18 mouse cellular contexts compared by ENCODE assay signal in genomic region chr8:107030058-107030457, GRCm38 (mm10). TPM values are rescaled to one million over a fixed set of nuclear protein-coding genes. Genes with fewer than 3 reads are reported as not detected.
DNase-seq lines count a peak whose midpoint lies in the region; ATAC-seq and TF ChIP-seq lines count a peak whose summit lies in the region.
"Had no signal": no experiment of that assay in that cellular context is flagged by ENCODE, and none has a peak within 500 bp of the region (broad histone marks: within the 10 kb centered on the region; RNA-seq: fewer than 3 reads in every experiment).

No protein-coding gene starts in this region.

- no peak for ATAC-seq in liver, embryonic 13.5 days (ENCODE audit: low read depth)
- ATAC-seq in liver, embryonic 11.5 days (replicated peaks; ENCODE audit: low FRiP score), result no peak
- no peak for ATAC-seq in G1E (ENCODE audit: extremely low read depth, insufficient number of reproducible peaks, low FRiP score, poor library complexity, severe bottlenecking)
- ATAC-seq in hematopoietic stem cell, adult 5-6 weeks (replicated peaks in 1 of 2; ENCODE audit: insufficient read depth in 1 of 2, low FRiP score in 2 of 2, low TSS enrichment in 1 of 2, low read depth in 1 of 2, poor library complexity in 2 of 2, severe bottlenecking in 2 of 2), result peak; percentile 54 to 81
- ATAC-seq in neutrophil, adult 5-6 weeks (ENCODE audit: extremely low read depth, insufficient number of reproducible peaks, low FRiP score, poor library complexity, severe bottlenecking), result peak; percentile 28; the same call in 1 of the 2 replicates

- no peak for TF ChIP-seq CTCF in G1E (IDR thresholded peaks at IDR 0.05; ENCODE audit: low read depth, low read length)

- H3K27ac ChIP-seq in liver, embryonic 13.5 days, result peak overlapping the region; percentile 60
- no peak overlapping the region for H3K27ac ChIP-seq in liver, embryonic 11.5 days (ENCODE audit: low read depth, low read length)
- H3K27ac ChIP-seq: midbrain, embryonic 13.5 days; neural tube, embryonic 12.5 days had no signal

- H3K4me1 ChIP-seq in liver, embryonic 13.5 days (replicated peaks), result peaks cover 50% of the 10 kb centered on the region
- H3K4me1 ChIP-seq in liver, embryonic 11.5 days (replicated peaks; ENCODE audit: control insufficient read depth, insufficient read depth, low read length), result peaks cover 27% of the 10 kb centered on the region
- peaks cover 40% of the 10 kb centered on the region for H3K4me1 ChIP-seq in G1E (ENCODE audit: insufficient read depth, low read depth, low read length)

- no peak overlapping the region for H3K4me2 ChIP-seq in liver, embryonic 13.5 days
- H3K4me2 ChIP-seq in liver, embryonic 11.5 days, result no peak overlapping the region

- no peak overlapping the region for H3K9ac ChIP-seq in liver, embryonic 13.5 days
- no peak overlapping the region for H3K9ac ChIP-seq in liver, embryonic 11.5 days (ENCODE audit: low read depth, low read length)
- H3K9ac ChIP-seq: midbrain, embryonic 13.5 days; neural tube, embryonic 12.5 days had no signal

- no peaks in the 10 kb centered on the region for H3K27me3 ChIP-seq in liver, embryonic 13.5 days
- H3K27me3 ChIP-seq in liver, embryonic 11.5 days (replicated peaks; ENCODE audit: control insufficient read depth, insufficient read depth, low read length), result no peaks in the 10 kb centered on the region
- H3K27me3 ChIP-seq in G1E (ENCODE audit: insufficient read depth, low read length), result peaks cover 7% of the 10 kb centered on the region
- H3K27me3 ChIP-seq: midbrain, embryonic 13.5 days; neural tube, embryonic 12.5 days had no signal

- no peak for DNase-seq in liver, embryonic 13.5 days
- no peak for DNase-seq in liver, embryonic 11.5 days (ENCODE audit: low spot score)
- no peak for DNase-seq in G1E (ENCODE audit: low spot score)
- no peak for DNase-seq in cerebellum, postnatal 25 days
- DNase-seq in left cerebral cortex, adult 8-10 months (ENCODE audit: low spot score in 2 of 2), result no peak
- DNase-seq: adrenal gland, adult 8-10 months; heart, adult 11 months; kidney, postnatal 14 days; left cerebral cortex, postnatal 4 days; retina, postnatal 1 day had no signal

- H3K36me3 ChIP-seq in liver, embryonic 13.5 days, result no peaks in the 10 kb centered on the region
- H3K36me3 ChIP-seq in liver, embryonic 11.5 days (ENCODE audit: control insufficient read depth, insufficient read depth, low read length), result no peaks in the 10 kb centered on the region
- H3K36me3 ChIP-seq in G1E (replicated peaks), result peaks cover 19% of the 10 kb centered on the region
- H3K36me3 ChIP-seq: midbrain, embryonic 13.5 days; neural tube, embryonic 12.5 days had no signal

- no peaks in the 10 kb centered on the region for H3K9me3 ChIP-seq in liver, embryonic 13.5 days (replicated peaks)
- no peaks in the 10 kb centered on the region for H3K9me3 ChIP-seq in liver, embryonic 11.5 days (ENCODE audit: control insufficient read depth, low read length)
- no peaks in the 10 kb centered on the region for H3K9me3 ChIP-seq in G1E (replicated peaks)
- H3K9me3 ChIP-seq: midbrain, embryonic 13.5 days; neural tube, embryonic 12.5 days had no signal

- 46% methylated on average over 5 of the region's 5 CpGs for WGBS in liver, embryonic 13.5 days (ENCODE audit: insufficient replicate concordance)
- WGBS in liver, embryonic 11.5 days, result 57% methylated on average over 5 of the region's 5 CpGs

- no peak overlapping the region for H3K4me3 ChIP-seq in liver, embryonic 13.5 days (replicated peaks)
- no peak overlapping the region for H3K4me3 ChIP-seq in liver, embryonic 11.5 days (ENCODE audit: low read depth, low read length)
- peak overlapping the region; percentile 36; the same call in 1 of the 2 replicates for H3K4me3 ChIP-seq in G1E (ENCODE audit: low read depth, low read length)
- H3K4me3 ChIP-seq: neural tube, embryonic 12.5 days had no signal

RNA-seq across cellular contexts. Expression of gene Vps4a, which starts 1.0 kb away (rescaled TPM):
- 26.8 and 29.5 TPM in 2 replicates for polyA plus RNA-seq in liver, embryonic 13.5 days (2015; fragmentation: Nextera tagmentation; extraction: Ambion mirVana)
- 49.8 and 52.4 TPM in 2 replicates for polyA plus RNA-seq in liver, embryonic 11.5 days (2014; fragmentation: Nextera tagmentation; extraction: Ambion mirVana)
- total RNA-seq in G1E (2014; fragmentation: Nextera tagmentation) (27.3 and 28.6 TPM in 2 replicates), G1E (2017) (51.1 and 51.2 TPM in 2 replicates)
- 22.0 and 24.8 TPM in 2 replicates for polyA plus RNA-seq in G1E (2012)
- total RNA-seq in hematopoietic stem cell, adult 5-6 weeks (2017), result 40.3 and 47.9 TPM in 2 replicates
- 39.0 and 42.0 TPM in 2 replicates for total RNA-seq in neutrophil, adult 5-6 weeks (2017)
- 100 to 1,000 TPM; 115 to 126 (median 119) TPM for total RNA-seq in left cerebral cortex, adult 8-10 months (2022)

RNA-seq across cellular contexts. Expression of gene Pdf, which starts 18.4 kb away (rescaled TPM):
- 26.1 and 26.4 TPM in 2 replicates for polyA plus RNA-seq in liver, embryonic 13.5 days (2015; fragmentation: Nextera tagmentation; extraction: Ambion mirVana)
- polyA plus RNA-seq in liver, embryonic 11.5 days (2014; fragmentation: Nextera tagmentation; extraction: Ambion mirVana), result 44.9 and 45.5 TPM in 2 replicates
- total RNA-seq in G1E (2014; fragmentation: Nextera tagmentation), result 16.6 and 22.1 TPM in 2 replicates
- total RNA-seq in G1E (2017), result 24.0 and 26.2 TPM in 2 replicates
- 9.5 and 11.7 TPM in 2 replicates for polyA plus RNA-seq in G1E (2012)
- total RNA-seq in hematopoietic stem cell, adult 5-6 weeks (2017), result 43.8 and 43.9 TPM in 2 replicates
- 18.9 and 22.1 TPM in 2 replicates for total RNA-seq in neutrophil, adult 5-6 weeks (2017)
- total RNA-seq in left cerebral cortex, adult 8-10 months (2022), result 10 to 100 TPM; 24.2 to 29.8 (median 27.6) TPM

RNA-seq across cellular contexts. Expression of gene Cog8, which starts 26.4 kb away (rescaled TPM):
- 21.4 and 23.0 TPM in 2 replicates for polyA plus RNA-seq in liver, embryonic 13.5 days (2015; fragmentation: Nextera tagmentation; extraction: Ambion mirVana)
- 40.4 and 40.6 TPM in 2 replicates for polyA plus RNA-seq in liver, embryonic 11.5 days (2014; fragmentation: Nextera tagmentation; extraction: Ambion mirVana)
- total RNA-seq in G1E (2014; fragmentation: Nextera tagmentation), result 34.2 and 49.9 TPM in 2 replicates
- total RNA-seq in G1E (2017), result 29.4 and 31.1 TPM in 2 replicates
- 24.6 and 26.5 TPM in 2 replicates for polyA plus RNA-seq in G1E (2012)
- total RNA-seq in hematopoietic stem cell, adult 5-6 weeks (2017), result 15.0 and 20.8 TPM in 2 replicates
- 27.3 and 29.6 TPM in 2 replicates for total RNA-seq in neutrophil, adult 5-6 weeks (2017)
- 10 to 100 TPM; 25.3 to 26.4 (median 26.3) TPM for total RNA-seq in left cerebral cortex, adult 8-10 months (2022)

RNA-seq across cellular contexts. Expression of gene Nip7, which starts 26.6 kb away (rescaled TPM):
- 72.5 TPM in 2 replicates for polyA plus RNA-seq in liver, embryonic 13.5 days (2015; fragmentation: Nextera tagmentation; extraction: Ambion mirVana)
- polyA plus RNA-seq in liver, embryonic 11.5 days (2014; fragmentation: Nextera tagmentation; extraction: Ambion mirVana), result 131 and 132 TPM in 2 replicates
- total RNA-seq in G1E (2014; fragmentation: Nextera tagmentation) (56.7 and 62.0 TPM in 2 replicates), G1E (2017) (35.5 and 39.7 TPM in 2 replicates)
- 8.9 and 9.1 TPM in 2 replicates for polyA plus RNA-seq in G1E (2012)
- total RNA-seq in hematopoietic stem cell, adult 5-6 weeks (2017), result 22.2 and 32.5 TPM in 2 replicates
- total RNA-seq in neutrophil, adult 5-6 weeks (2017), result 15.5 and 16.4 TPM in 2 replicates
- 10 to 100 TPM; 43.3 to 54.1 (median 44.1) TPM for total RNA-seq in left cerebral cortex, adult 8-10 months (2022)

RNA-seq across cellular contexts. Expression of gene Tmed6, which starts 35.4 kb away (rescaled TPM):
- polyA plus RNA-seq in liver, embryonic 13.5 days (2015; fragmentation: Nextera tagmentation; extraction: Ambion mirVana), result 4.1 and 4.4 TPM in 2 replicates
- 4.8 and 5.9 TPM in 2 replicates for polyA plus RNA-seq in liver, embryonic 11.5 days (2014; fragmentation: Nextera tagmentation; extraction: Ambion mirVana)
- not detected in 2 replicates for total RNA-seq in G1E (2014; fragmentation: Nextera tagmentation)
- total RNA-seq in G1E (2017), result not detected in 2 replicates
- not detected in 2 replicates for polyA plus RNA-seq in G1E (2012)
- not detected in 2 replicates for total RNA-seq in hematopoietic stem cell, adult 5-6 weeks (2017)
- total RNA-seq in neutrophil, adult 5-6 weeks (2017), result not detected in 2 replicates
- not detected for total RNA-seq in left cerebral cortex, adult 8-10 months (2022)
- total RNA-seq: adrenal gland, adult 8-10 months; layer of hippocampus, postnatal 14 days; left cerebral cortex, postnatal 4 days had no signal
- polyA plus RNA-seq: embryonic facial prominence, embryonic 11.5 days; frontal cortex, adult 2 months; heart, postnatal 0 days; midbrain, embryonic 13.5 days; neural tube, embryonic 12.5 days had no signal

Comparison
In these comparisons a context has a peak if more than half of its experiments do, and no peak if none do; other contexts are left out.
1. ATAC-seq: peak in hematopoietic stem cell, adult 5-6 weeks (2 of 2) and neutrophil, adult 5-6 weeks (single experiment); none in liver, embryonic 13.5 days (single experiment), liver, embryonic 11.5 days (single experiment) and G1E (single experiment).